In the genomic region with DNA sequence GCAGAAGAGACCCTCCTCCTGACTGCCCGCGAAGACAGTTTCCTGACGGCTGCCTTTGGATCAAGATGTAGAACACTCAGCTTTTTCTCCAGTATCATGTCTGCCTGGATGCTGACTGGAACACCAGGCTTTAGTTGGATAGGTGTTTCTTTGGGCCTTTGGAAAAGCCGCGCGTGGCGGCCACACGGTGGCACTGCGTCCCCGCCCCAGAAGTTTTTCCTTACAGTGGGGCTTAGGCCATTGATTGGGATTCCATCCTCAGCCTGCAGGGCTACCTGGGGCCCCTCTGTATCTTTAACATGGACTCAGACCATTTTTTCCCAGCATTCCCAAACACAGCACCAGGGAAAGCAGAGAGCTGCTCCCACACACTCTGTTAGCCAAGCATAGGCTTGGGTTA, we compare ENCODE assay signal across 8 mouse cellular contexts. TPM values are rescaled to one million over a fixed set of nuclear protein-coding genes. Genes with fewer than 3 reads are reported as not detected.
DNase-seq lines count a peak whose midpoint lies in the region; ATAC-seq lines count a peak whose summit lies in the region.

No protein-coding gene starts in this region.

- no peaks in the 10 kb centered on the region for H3K9me3 ChIP-seq in midbrain, embryonic 10.5 days (replicated peaks)
- no peaks in the 10 kb centered on the region for H3K9me3 ChIP-seq in midbrain, embryonic 15.5 days

- no peak overlapping the region for H3K9ac ChIP-seq in midbrain, embryonic 15.5 days

- peaks cover 19% of the 10 kb centered on the region for H3K4me1 ChIP-seq in midbrain, embryonic 10.5 days
- H3K4me1 ChIP-seq in midbrain, embryonic 15.5 days, result peaks cover 7% of the 10 kb centered on the region

- peak; percentile 42 for DNase-seq in gastrocnemius, postnatal 10 days
- DNase-seq in gastrocnemius, adult 8-10 months (ENCODE audit: low spot score in 2 of 2), result no peak
- peak; percentile 65 for DNase-seq in midbrain, embryonic 10.5 days (ENCODE audit: low spot score)
- DNase-seq in adipocyte (ENCODE audit: low spot score), result peak; percentile 67
- DNase-seq in mesoderm, embryonic 11.5 days (ENCODE audit: low read depth, low spot score), result peak; percentile 79
- no peak for DNase-seq in thymus, postnatal 10 days (ENCODE audit: low spot score in 2 of 2)
- no peak for DNase-seq in left cerebral cortex, postnatal 36 days (ENCODE audit: low spot score in 2 of 2)

- no peak overlapping the region for H3K4me3 ChIP-seq in midbrain, embryonic 10.5 days
- H3K4me3 ChIP-seq in midbrain, embryonic 15.5 days, result no peak overlapping the region

- 18% methylated on average over 10 of the region's 10 CpGs for WGBS in midbrain, embryonic 10.5 days
- WGBS in midbrain, embryonic 15.5 days, result 17% methylated on average over 10 of the region's 10 CpGs

- peaks cover 27% of the 10 kb centered on the region for H3K27me3 ChIP-seq in midbrain, embryonic 10.5 days (ENCODE audit: low read depth, poor library complexity, severe bottlenecking)
- 0 out of 2 replicates have a peak, but pooled peaks cover 5% of the 10 kb centered on the region for H3K27me3 ChIP-seq in midbrain, embryonic 15.5 days (replicated peaks)

- intact Hi-C loops in left cerebral cortex, postnatal 36 days (cut with DNase I), result no loop called here

- H3K27ac ChIP-seq in midbrain, embryonic 10.5 days (replicated peaks), result no peak overlapping the region
- H3K27ac ChIP-seq in midbrain, embryonic 15.5 days, result no peak overlapping the region

- no peak for ATAC-seq in midbrain, embryonic 15.5 days (replicated peaks)

- H3K4me2 ChIP-seq in midbrain, embryonic 15.5 days, result no peak overlapping the region

- H3K36me3 ChIP-seq in midbrain, embryonic 10.5 days, result no peaks in the 10 kb centered on the region
- no peaks in the 10 kb centered on the region for H3K36me3 ChIP-seq in midbrain, embryonic 15.5 days (replicated peaks)

RNA-seq across cellular contexts. Expression of a gene that starts 18.8 kb away (rescaled TPM):
- total RNA-seq in gastrocnemius, postnatal 10 days (2021), result under 1 TPM in 1 of 2 experiments, not detected in 1; 0.16 TPM
- total RNA-seq in gastrocnemius, adult 8-10 months (2022), result under 1 TPM in 1 of 4 experiments, not detected in 3; 0.40 TPM
- 0.11 and 0.27 TPM in 2 replicates for polyA plus RNA-seq in midbrain, embryonic 10.5 days (2016; fragmentation: Nextera tagmentation; extraction: Ambion mirVana)
- 0.29 TPM in 1 of 2 replicates, not detected in the other for polyA plus RNA-seq in midbrain, embryonic 15.5 days (2015; fragmentation: Nextera tagmentation; extraction: Ambion mirVana)
- under 1 TPM in 1 of 2 experiments, not detected in 1; 0.25 TPM for total RNA-seq in left cerebral cortex, postnatal 36 days (2021)

Comparison
In these comparisons a context has a peak if more than half of its experiments do, and no peak if none do; other contexts are left out.
1. DNase-seq: peak in gastrocnemius, postnatal 10 days (single experiment), midbrain, embryonic 10.5 days (single experiment), adipocyte (single experiment) and mesoderm, embryonic 11.5 days (single experiment); none in gastrocnemius, adult 8-10 months (0 of 2), thymus, postnatal 10 days (0 of 2) and left cerebral cortex, postnatal 36 days (0 of 2).